Mouse (Mus musculus) bone marrow macrophage, adult 2 months (primary cell): ENCODE measurements around the gene Tspan18.

Source experiments
- CTCF ChIP-seq: IDR thresholded peaks from 2 replicates; pipeline ENCODE4 v1.5.1; 2012; ENCODE audit warnings: low read depth, mild to moderate bottlenecking, low read length, moderate library complexity
- POLR2A ChIP-seq: IDR thresholded peaks from 2 replicates; pipeline ENCODE4 v1.6.1; 2012; ENCODE audit warnings: mild to moderate bottlenecking, low read depth, low read length, borderline replicate concordance

DNA sequence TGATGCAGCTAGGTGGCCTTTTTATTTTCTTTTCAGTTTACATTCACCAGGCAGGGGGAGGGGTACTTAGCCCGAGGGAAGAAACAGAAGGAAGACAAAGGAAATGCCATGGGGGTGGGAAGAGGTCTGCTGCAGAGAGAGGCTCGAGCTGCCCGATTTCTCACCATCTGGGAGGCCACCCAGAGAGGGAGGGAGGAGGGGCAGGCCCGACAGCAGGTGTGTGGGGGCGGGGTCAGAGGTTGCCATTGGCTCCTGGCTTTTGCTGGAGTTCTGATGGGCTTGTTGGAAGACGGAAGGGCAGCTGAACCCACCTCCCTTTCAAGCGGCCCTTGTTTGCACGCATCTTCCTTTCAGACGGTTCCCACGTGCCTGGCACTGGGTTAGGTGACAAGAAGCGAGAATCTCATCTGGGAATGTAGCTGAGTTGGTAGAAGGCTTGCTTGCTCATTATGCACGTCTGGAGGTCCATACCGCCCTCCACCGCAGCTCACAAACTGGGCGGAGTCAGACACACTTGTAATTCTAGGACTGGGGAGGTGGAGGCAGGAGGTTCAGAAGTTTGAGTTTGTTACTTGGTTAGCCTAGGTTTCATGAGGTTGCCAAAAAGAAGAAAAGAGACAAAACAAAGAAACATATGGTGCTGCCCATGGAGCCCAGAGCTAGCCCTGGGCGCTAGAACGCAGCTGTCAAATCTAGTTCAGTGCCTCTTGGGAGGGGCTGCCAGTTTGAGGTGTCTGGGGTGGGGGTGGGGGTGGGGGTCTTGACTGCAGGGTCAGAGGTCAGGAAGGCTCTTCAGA lies 157.2 kb downstream of the Tspan18 start:
- TF ChIP-seq CTCF (no peak), POLR2A (no peak)
